Mouse (Mus musculus) CH12.LX (cell line): ENCODE data around the gene Robo2. TPM values are rescaled to one million over a fixed set of nuclear protein-coding genes. Genes with fewer than 3 reads are reported as not detected.

Experiments used
- DNase-seq: peaks from one replicate; pipeline ENCODE4 v3.0.0-alpha.2; 2013; ENCODE audit errors: extremely low read depth
- H3K27ac ChIP-seq: 2 replicates; pipeline ENCODE4 v1.5.1; 2012; ENCODE audit warnings: low read depth, mild to moderate bottlenecking, control low read depth, moderate library complexity; ENCODE audit not compliant: insufficient read depth
- H3K27me3 ChIP-seq: replicated peaks from 2 replicates; pipeline ENCODE3; 2012; ENCODE audit warnings: inconsistent platforms
- H3K36me3 ChIP-seq, 2 experiments: replicated peaks in 1 of 2; 2 replicates each; pipeline versions ENCODE3 to v1.6.1; 2012; ENCODE audit warnings: inconsistent platforms in 1 of 2, low read length in 1 of 2, mild to moderate bottlenecking in 1 of 2, mixed read lengths in 1 of 2, moderate library complexity in 1 of 2; ENCODE audit not compliant: control insufficient read depth in 1 of 2, insufficient read depth in 1 of 2
- H3K4me1 ChIP-seq, 2 experiments: 2 replicates each; pipeline ENCODE4 v1.6.1; 2012; ENCODE audit warnings: inconsistent platforms in 1 of 2, moderate library complexity in 1 of 2; ENCODE audit not compliant: insufficient read depth in 2 of 2, control insufficient read depth in 1 of 2
- H3K4me2 ChIP-seq: 2 replicates; pipeline ENCODE4 v1.6.1; 2012; ENCODE audit warnings: low read depth, mild to moderate bottlenecking, control low read depth; ENCODE audit not compliant: poor library complexity, insufficient read depth, severe bottlenecking
- H3K4me3 ChIP-seq, 3 experiments: fragments of 150-350 bp in 1 of 3; sonication (generic) in 1 of 3; replicated peaks in 1 of 3; 2 replicates each; pipeline versions ENCODE3 to v1.5.1; 2011 to 2012; ENCODE audit warnings: low read depth in 2 of 3, low read length in 2 of 3, mild to moderate bottlenecking in 2 of 3, moderate library complexity in 2 of 3, control low read depth in 1 of 3, improper control_type of control experiment in 1 of 3, inconsistent platforms in 1 of 3, mixed read lengths in 1 of 3; ENCODE audit not compliant: poor library complexity in 1 of 3
- H3K79me2 ChIP-seq: replicated peaks from 2 replicates; pipeline ENCODE4 v1.6.1; 2012; ENCODE audit warnings: mild to moderate bottlenecking, moderate library complexity; ENCODE audit not compliant: control insufficient read depth, poor library complexity, insufficient read depth, severe bottlenecking; ENCODE audit errors: extremely low read depth
- H3K9ac ChIP-seq: 2 replicates; pipeline ENCODE4 v1.6.1; 2012; ENCODE audit warnings: low read depth, mild to moderate bottlenecking, control low read depth, moderate library complexity; ENCODE audit not compliant: insufficient read depth
- H3K9me3 ChIP-seq: replicated peaks from 2 replicates; pipeline ENCODE3; 2012; ENCODE audit warnings: low read length, inconsistent platforms, mixed read lengths
- BHLHE40 ChIP-seq: IDR thresholded peaks from 2 replicates; pipeline ENCODE4 v1.6.1; 2011; ENCODE audit warnings: mild to moderate bottlenecking, low read depth, low read length, improper control_type of control experiment
- CHD1 ChIP-seq: IDR thresholded peaks from 2 replicates; pipeline ENCODE4 v1.6.1; 2012; ENCODE audit warnings: low read depth, low read length, improper control_type of control experiment, inconsistent platforms
- E2F4 ChIP-seq: IDR thresholded peaks from 2 replicates; pipeline ENCODE4 v1.6.1; 2011; ENCODE audit warnings: low read depth, low read length, improper control_type of control experiment; ENCODE audit not compliant: insufficient replicate concordance
- EP300 ChIP-seq: IDR thresholded peaks from 2 replicates; pipeline ENCODE4 v1.6.1; 2011; ENCODE audit warnings: low read length, improper control_type of control experiment
- ETS1 ChIP-seq: conservative IDR thresholded peaks from 2 replicates; pipeline ENCODE4 v1.6.1; 2012; ENCODE audit warnings: low read depth, mild to moderate bottlenecking, inconsistent platforms, low read length, improper control_type of control experiment, moderate library complexity
- KAT2A ChIP-seq: IDR thresholded peaks from 2 replicates; pipeline ENCODE4 v1.6.1; 2012; ENCODE audit warnings: low read length, improper control_type of control experiment, inconsistent platforms; ENCODE audit not compliant: insufficient replicate concordance
- MAFK ChIP-seq: IDR thresholded peaks from 2 replicates; pipeline ENCODE4 v1.6.1; 2011; ENCODE audit warnings: low read length, improper control_type of control experiment; ENCODE audit not compliant: insufficient replicate concordance
- MEF2A ChIP-seq: IDR thresholded peaks from 2 replicates; pipeline ENCODE4 v1.6.1; 2014; ENCODE audit warnings: low read depth, mild to moderate bottlenecking, inconsistent platforms, low read length, improper control_type of control experiment, borderline replicate concordance
- MXI1 ChIP-seq: IDR thresholded peaks from 2 replicates; pipeline ENCODE4 v1.6.1; 2011; ENCODE audit warnings: mild to moderate bottlenecking, low read depth, low read length, improper control_type of control experiment
- MYC ChIP-seq: IDR thresholded peaks from 2 replicates; pipeline ENCODE4 v1.6.1; 2011; ENCODE audit warnings: low read depth, mild to moderate bottlenecking, improper control_type of control experiment, low read length
- POLR2A ChIP-seq: IDR thresholded peaks from 2 replicates; pipeline ENCODE4 v1.6.1; 2011; ENCODE audit warnings: low read depth, mild to moderate bottlenecking, improper control_type of control experiment, low read length
- RAD21 ChIP-seq: IDR thresholded peaks from 2 replicates; pipeline ENCODE4 v1.6.1; 2011; ENCODE audit warnings: low read depth, mild to moderate bottlenecking, low read length, improper control_type of control experiment, moderate library complexity
- RCOR1 ChIP-seq: conservative IDR thresholded peaks from 2 replicates; pipeline ENCODE4 v1.6.1; 2012; ENCODE audit warnings: low read depth, mild to moderate bottlenecking, inconsistent platforms, low read length, improper control_type of control experiment
- TBP ChIP-seq: conservative IDR thresholded peaks from 2 replicates; pipeline ENCODE4 v1.6.1; 2011; ENCODE audit warnings: low read depth, low read length, improper control_type of control experiment
- TCF12 ChIP-seq: IDR thresholded peaks from 2 replicates; pipeline ENCODE4 v1.6.1; 2014; ENCODE audit warnings: low read depth, mild to moderate bottlenecking, inconsistent platforms, low read length, improper control_type of control experiment
- USF2 ChIP-seq: conservative IDR thresholded peaks from 2 replicates; pipeline ENCODE4 v1.6.1; 2011; ENCODE audit warnings: low read depth, low read length, improper control_type of control experiment
- ZMIZ1 ChIP-seq: IDR thresholded peaks from 2 replicates; pipeline ENCODE4 v1.6.1; 2012; ENCODE audit warnings: low read depth, mild to moderate bottlenecking, inconsistent platforms, low read length, improper control_type of control experiment
- ZNF384 ChIP-seq: IDR thresholded peaks from 2 replicates; pipeline ENCODE4 v1.6.1; 2012; ENCODE audit warnings: low read depth, low read length, improper control_type of control experiment, inconsistent platforms
- dilution Hi-C: fragments of 300-500 bp; cut with MboI; formaldehyde crosslinking; loops from 2 replicates; pipeline ENCODE4 v1.14.3; 2020; ENCODE audit warnings: low sequenced_read_pairs; ENCODE audit not compliant: extremely low pct_unique_long_range_greater_than_20kb, extremely low pct_ligation_motif_present
- in situ Hi-C: fragments of 300-500 bp; cut with MboI; formaldehyde crosslinking; loops from 3 replicates; pipeline ENCODE4 v1.14.3; 2019; ENCODE audit warnings: low sequenced_read_pairs, low pct_ligation_motif_present, low pct_unique_long_range_greater_than_20kb, mixed read lengths
- polyA plus RNA-seq: library from polyadenylated mRNA; unstranded; fragments of >175 nt; gene quantifications from 2 replicates; pipeline ENCODE4 v1.2.1, GENCODE M21; 2012; ENCODE audit warnings: low read depth; ENCODE audit not compliant: insufficient read length
- total RNA-seq, 2 experiments: library from RNA; depleted of rRNA; stranded (reverse); fragments of 300-350 nt in 1 of 2; fragments of >200 nt in 1 of 2; gene quantifications; 2 replicates each; pipeline ENCODE4 v1.2.3; 2012 to 2014

The Robo2 gene
- total and polyA plus RNA-seq, 3 experiments = not detected

DNA sequence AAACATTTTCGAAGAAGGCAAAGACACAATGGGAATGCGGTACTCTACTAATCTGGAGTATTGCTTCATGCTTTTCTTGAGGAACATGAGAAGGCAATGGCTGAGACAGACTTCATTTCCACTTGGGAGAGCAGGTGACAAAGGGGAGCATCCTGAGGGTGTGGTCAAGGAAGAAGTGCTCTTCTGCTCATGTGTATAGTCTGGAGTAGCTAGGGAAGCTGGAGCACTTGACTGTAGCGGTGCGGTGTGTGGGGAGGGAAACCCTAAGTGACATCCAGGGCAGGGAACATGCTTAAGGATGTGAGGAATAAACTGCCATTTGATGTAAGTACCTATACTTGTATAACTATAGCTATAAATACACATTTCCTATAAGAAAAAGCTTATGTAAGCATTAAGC, 242.0 kb downstream of the Robo2 start:
- no peaks in the 10 kb centered on the region for H3K27me3 ChIP-seq
- in situ Hi-C loops (no loop called here), dilution Hi-C loops (no loop called here)

DNA sequence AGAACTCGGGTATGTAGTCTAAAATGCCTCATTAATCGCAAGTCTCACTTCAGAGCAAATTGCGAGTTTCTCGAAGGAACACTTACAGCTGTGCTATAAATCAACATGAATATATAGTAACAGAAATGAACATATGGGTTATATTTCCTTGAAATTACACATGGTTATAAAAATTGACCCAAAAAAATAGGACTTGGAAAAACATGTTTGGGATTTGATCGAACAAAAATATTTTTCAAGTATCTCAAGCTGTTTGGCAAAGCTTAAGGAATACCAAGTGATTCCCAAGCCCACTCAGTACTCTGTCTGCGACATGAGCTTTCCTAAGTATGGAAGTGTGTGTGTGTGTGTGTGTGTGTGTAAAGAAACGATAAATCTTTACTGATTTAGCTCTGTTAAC, 242.5 kb downstream of the Robo2 start:
- no peak overlapping the region for H3K9ac ChIP-seq
- H3K27me3 ChIP-seq = no peaks in the 10 kb centered on the region
- dilution Hi-C loops (no loop called here), in situ Hi-C loops (no loop called here)
- no peaks in the 10 kb centered on the region for H3K79me2 ChIP-seq
- TF ChIP-seq MXI1 = no peak
- TF ChIP-seq MAFK = no peak
- no peak for TF ChIP-seq MEF2A
- TF ChIP-seq BHLHE40 = no peak
- TF ChIP-seq USF2 = no peak
- no peak for TF ChIP-seq ZMIZ1
- no peak for TF ChIP-seq POLR2A
- TF ChIP-seq RAD21 = no peak
- TF ChIP-seq E2F4 = no peak
- TF ChIP-seq RCOR1 = no peak
- no peak for TF ChIP-seq CHD1
- H3K27ac ChIP-seq = no peak overlapping the region
- DNase-seq = no peak
- no peaks in the 10 kb centered on the region for H3K36me3 ChIP-seq
- no peak overlapping the region for H3K4me3 ChIP-seq
- no peaks in the 10 kb centered on the region for H3K4me1 ChIP-seq
- no peak overlapping the region for H3K4me2 ChIP-seq
- H3K9me3 ChIP-seq = peaks cover 60% of the 10 kb centered on the region

More for the DNA sequence above, 242.0 kb downstream of the Robo2 start:
- H3K9ac ChIP-seq = no peak overlapping the region
- H3K9me3 ChIP-seq = peaks cover 54% of the 10 kb centered on the region
- no peaks in the 10 kb centered on the region for H3K4me1 ChIP-seq
- H3K4me2 ChIP-seq = no peak overlapping the region
- H3K4me3 ChIP-seq = no peak overlapping the region
- no peak for DNase-seq
- TF ChIP-seq ETS1 (no peak), E2F4 (no peak), KAT2A (no peak), EP300 (no peak), TBP (no peak), MYC (no peak), MXI1 (no peak), ZMIZ1 (no peak), ZNF384 (no peak), TCF12 (no peak), MAFK (no peak), BHLHE40 (no peak), POLR2A (no peak)
- TF ChIP-seq, all 38 proteins: peak for 0
- no peaks in the 10 kb centered on the region for H3K36me3 ChIP-seq
- H3K79me2 ChIP-seq = no peaks in the 10 kb centered on the region
- H3K27ac ChIP-seq = peak overlapping the region; percentile 29; the same call in 1 of the 2 replicates
